Mouse (Mus musculus) induced T-regulatory cell, adult 2 months (primary cell): Measurements from ENCODE around the gene Saysd1.
"Not testable (repeated sequence)": the region's sequence is repeated elsewhere in the genome, so short reads cannot be mapped to it uniquely, and the experiment has no call there.

Source experiments
- DNase-seq: peaks from one replicate; pipeline ENCODE4 v3.0.0-alpha.2; 2012; ENCODE audit warnings: low read depth

Saysd1 gene

GRCm38 (mm10) chr14:20039795-20040194 is 98.5 kb downstream of the Saysd1 start:
- DNase-seq = no peak

- no peak for DNase-seq
Observed at GRCm38 (mm10) chr14:20032738-20033116, 105.6 kb downstream of the Saysd1 start.

GRCm38 (mm10) chr14:20032016-20032737 is 106.2 kb downstream of the Saysd1 start:
- DNase-seq = no peak

- no peak for DNase-seq
Observed at GRCm38 (mm10) chr14:20029606-20030005, 108.7 kb downstream of the Saysd1 start.

GRCm38 (mm10) chr14:20027475-20027874 is 110.9 kb downstream of the Saysd1 start:
- not testable (repeated sequence) for DNase-seq
